Mouse (Mus musculus) C2C12 (cell line): ENCODE measurements around the gene Pde7b.

ENCODE experiments used
- CEBPB ChIP-seq: IDR thresholded peaks from one replicate; pipeline ENCODE4 v1.6.1; 2011; ENCODE audit warnings: low read depth, mild to moderate bottlenecking, control low read depth, moderate library complexity
- CTCF ChIP-seq: IDR thresholded peaks from one replicate; pipeline ENCODE4 v1.5.1; 2011; ENCODE audit not compliant: control insufficient read depth, insufficient read depth, insufficient read length
- FOSL1 ChIP-seq: IDR thresholded peaks from one replicate; pipeline ENCODE4 v1.8.0; 2011; ENCODE audit warnings: mild to moderate bottlenecking, low read length; ENCODE audit not compliant: poor library complexity, insufficient read depth, severe bottlenecking
- MAX ChIP-seq: IDR thresholded peaks from one replicate; pipeline ENCODE4 v1.6.1; 2011; ENCODE audit warnings: mild to moderate bottlenecking, control low read depth
- MYOD1 ChIP-seq: IDR thresholded peaks from one replicate; pipeline ENCODE4 v1.6.1; 2011; ENCODE audit warnings: low read depth; ENCODE audit not compliant: control insufficient read depth, insufficient read length
- MYOG ChIP-seq: IDR thresholded peaks from one replicate; pipeline ENCODE4 v1.6.1; 2011; ENCODE audit not compliant: control insufficient read depth, insufficient read length; ENCODE audit errors: extremely low read depth
- USF1 ChIP-seq: IDR thresholded peaks from one replicate; pipeline ENCODE4 v1.6.1; 2011; ENCODE audit warnings: low read depth, mild to moderate bottlenecking, control low read depth, moderate library complexity

DNA sequence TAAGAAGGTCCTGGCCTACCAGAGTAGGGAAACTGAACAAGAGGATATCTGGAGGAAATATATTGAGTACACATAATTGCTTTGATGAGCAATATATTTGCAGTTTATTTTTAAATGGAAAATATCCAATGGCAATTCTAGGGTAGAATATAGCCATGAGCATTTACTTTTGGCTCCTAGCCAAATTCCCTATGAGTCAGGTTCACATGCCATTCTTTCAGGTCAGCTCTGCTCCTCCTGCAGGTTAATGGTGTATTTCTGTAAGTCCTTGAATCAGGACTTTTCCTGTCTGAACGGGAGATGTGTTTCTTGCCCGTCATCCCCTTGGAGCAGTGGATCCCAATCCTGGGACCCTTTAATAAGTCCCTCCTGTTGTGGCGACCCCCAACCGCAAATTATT, 197.1 kb downstream of the Pde7b start:
- TF ChIP-seq CTCF = no peak
- TF ChIP-seq MYOG = no peak
- TF ChIP-seq MAX = no peak
- no peak for TF ChIP-seq CEBPB
- TF ChIP-seq USF1 = no peak
- no peak for TF ChIP-seq MYOD1
- no peak for TF ChIP-seq FOSL1
